Mouse (Mus musculus): ENCODE measurements around the gene Tbc1d2. TPM values are rescaled to one million over a fixed set of nuclear protein-coding genes. Genes with fewer than 3 reads are reported as not detected.
"Not testable (repeated sequence)": the region's sequence is repeated elsewhere in the genome, so short reads cannot be mapped to it uniquely, and the experiment has no call there.

Gene Tbc1d2
- polyA plus RNA-seq, 1 experiment: 6.1 TPM

GRCm38 (mm10) chr4:46602704-46603103, 47.3 kb downstream of the Tbc1d2 start:
- Histone ChIP-seq H3K4me3 (ENCODE audit: insufficient read depth, low read depth, low read length) (no peak overlapping the region), H3K27me3 (replicated peaks; ENCODE audit: control insufficient read depth, insufficient read depth, low read length) (0 out of 2 replicates have a peak, but pooled peaks cover 1% of the 10 kb centered on the region)

GRCm38 (mm10) chr4:46601844-46602423, 48.1 kb downstream of the Tbc1d2 start, which contains the start of gene Coro2a:
Gene Coro2a (minus strand): TSS chr4:46602202.
- WGBS: under 1% methylated on average over 39 of the region's 66 CpGs
- TF ChIP-seq POLR2A (IDR thresholded peaks at IDR 0.05; ENCODE audit: low read depth, low read length) (no peak), CTCF (conservative IDR thresholded peaks at IDR 0.05; ENCODE audit: insufficient read depth, insufficient read length, low read depth, low read length) (peak; percentile 81)
- DNase-seq: peak; percentile 62
- no peaks in the 10 kb centered on the region for H3K4me1 ChIP-seq (ENCODE audit: control insufficient read depth, insufficient read depth, low read length)
- 0 out of 2 replicates have a peak, but pooled peaks cover 1% of the 10 kb centered on the region for H3K27me3 ChIP-seq (replicated peaks; ENCODE audit: control insufficient read depth, insufficient read depth, low read length)
- peak within 1 kb of the TSS; percentile 60 for H3K4me3 ChIP-seq (ENCODE audit: insufficient read depth, low read depth, low read length)
- no peak within 1 kb of the TSS for H3K27ac ChIP-seq (ENCODE audit: insufficient read depth, low read depth, low read length)
- no peaks in the 10 kb centered on the region for H3K36me3 ChIP-seq (ENCODE audit: control insufficient read depth, insufficient read depth, low read length)

More at GRCm38 (mm10) chr4:46602704-46603103, 47.3 kb downstream of the Tbc1d2 start:
- WGBS: 45% methylated on average over 7 of the region's 7 CpGs
- Histone ChIP-seq H3K36me3 (ENCODE audit: control insufficient read depth, insufficient read depth, low read length) (no peaks in the 10 kb centered on the region), H3K27ac (ENCODE audit: insufficient read depth, low read depth, low read length) (no peak overlapping the region), H3K4me1 (ENCODE audit: control insufficient read depth, insufficient read depth, low read length) (no peaks in the 10 kb centered on the region)
- TF ChIP-seq POLR2A (IDR thresholded peaks at IDR 0.05; ENCODE audit: low read depth, low read length) (no peak), CTCF (conservative IDR thresholded peaks at IDR 0.05; ENCODE audit: insufficient read depth, insufficient read length, low read depth, low read length) (no peak)
- no peak for DNase-seq

- no peaks in the 10 kb centered on the region for H3K36me3 ChIP-seq (ENCODE audit: control insufficient read depth, insufficient read depth, low read length)
- H3K4me3 ChIP-seq (ENCODE audit: insufficient read depth, low read depth, low read length): peak overlapping the region; percentile 60
- no peak for TF ChIP-seq CTCF (conservative IDR thresholded peaks at IDR 0.05; ENCODE audit: insufficient read depth, insufficient read length, low read depth, low read length)
- no peak for TF ChIP-seq POLR2A (IDR thresholded peaks at IDR 0.05; ENCODE audit: low read depth, low read length)
- no peak overlapping the region for H3K27ac ChIP-seq (ENCODE audit: insufficient read depth, low read depth, low read length)
- WGBS: 1% methylated on average over 52 of the region's 52 CpGs
- 0 out of 2 replicates have a peak, but pooled peaks cover 1% of the 10 kb centered on the region for H3K27me3 ChIP-seq (replicated peaks; ENCODE audit: control insufficient read depth, insufficient read depth, low read length)
- no peaks in the 10 kb centered on the region for H3K4me1 ChIP-seq (ENCODE audit: control insufficient read depth, insufficient read depth, low read length)
- no peak for DNase-seq
Measured at GRCm38 (mm10) chr4:46601258-46601843, 48.7 kb downstream of the Tbc1d2 start.

- peak overlapping the region; percentile 60 for H3K4me3 ChIP-seq (ENCODE audit: insufficient read depth, low read depth, low read length)
- DNase-seq: no peak
- no peak overlapping the region for H3K27ac ChIP-seq (ENCODE audit: insufficient read depth, low read depth, low read length)
- H3K27me3 ChIP-seq (replicated peaks; ENCODE audit: control insufficient read depth, insufficient read depth, low read length): 0 out of 2 replicates have a peak, but pooled peaks cover 1% of the 10 kb centered on the region
- TF ChIP-seq CTCF (conservative IDR thresholded peaks at IDR 0.05; ENCODE audit: insufficient read depth, insufficient read length, low read depth, low read length): no peak
- no peak for TF ChIP-seq POLR2A (IDR thresholded peaks at IDR 0.05; ENCODE audit: low read depth, low read length)
- no peaks in the 10 kb centered on the region for H3K4me1 ChIP-seq (ENCODE audit: control insufficient read depth, insufficient read depth, low read length)
- no peaks in the 10 kb centered on the region for H3K36me3 ChIP-seq (ENCODE audit: control insufficient read depth, insufficient read depth, low read length)
- 40% methylated on average over 20 of the region's 20 CpGs for WGBS
Measured at GRCm38 (mm10) chr4:46600473-46601257, 49.3 kb downstream of the Tbc1d2 start.

GRCm38 (mm10) chr4:46599609-46600008, 50.4 kb downstream of the Tbc1d2 start:
- H3K4me1 ChIP-seq (ENCODE audit: control insufficient read depth, insufficient read depth, low read length); H3K27me3 ChIP-seq (replicated peaks; ENCODE audit: control insufficient read depth, insufficient read depth, low read length); H3K36me3 ChIP-seq (ENCODE audit: control insufficient read depth, insufficient read depth, low read length); DNase-seq; H3K4me3 ChIP-seq (ENCODE audit: insufficient read depth, low read depth, low read length); H3K27ac ChIP-seq (ENCODE audit: insufficient read depth, low read depth, low read length): not testable (repeated sequence)
- 78% methylated on average over 12 of the region's 12 CpGs for WGBS

GRCm38 (mm10) chr4:46598981-46599380, 51.0 kb downstream of the Tbc1d2 start:
- TF ChIP-seq CTCF (conservative IDR thresholded peaks at IDR 0.05; ENCODE audit: insufficient read depth, insufficient read length, low read depth, low read length) (no peak), POLR2A (IDR thresholded peaks at IDR 0.05; ENCODE audit: low read depth, low read length) (no peak)
- Histone ChIP-seq H3K4me3 (ENCODE audit: insufficient read depth, low read depth, low read length) (no peak overlapping the region), H3K36me3 (ENCODE audit: control insufficient read depth, insufficient read depth, low read length) (no peaks in the 10 kb centered on the region), H3K27ac (ENCODE audit: insufficient read depth, low read depth, low read length) (no peak overlapping the region), H3K27me3 (replicated peaks; ENCODE audit: control insufficient read depth, insufficient read depth, low read length) (0 out of 2 replicates have a peak, but pooled peaks cover 1% of the 10 kb centered on the region), H3K4me1 (ENCODE audit: control insufficient read depth, insufficient read depth, low read length) (no peaks in the 10 kb centered on the region)
- DNase-seq: no peak
- WGBS: 80% methylated on average over 6 of the region's 6 CpGs

GRCm38 (mm10) chr4:46598111-46598510, 51.9 kb downstream of the Tbc1d2 start:
- TF ChIP-seq CTCF (conservative IDR thresholded peaks at IDR 0.05; ENCODE audit: insufficient read depth, insufficient read length, low read depth, low read length): no peak
- no peak for TF ChIP-seq POLR2A (IDR thresholded peaks at IDR 0.05; ENCODE audit: low read depth, low read length)
- Histone ChIP-seq H3K27me3 (replicated peaks; ENCODE audit: control insufficient read depth, insufficient read depth, low read length) (0 out of 2 replicates have a peak, but pooled peaks cover 1% of the 10 kb centered on the region), H3K4me1 (ENCODE audit: control insufficient read depth, insufficient read depth, low read length) (no peaks in the 10 kb centered on the region), H3K27ac (ENCODE audit: insufficient read depth, low read depth, low read length) (no peak overlapping the region), H3K4me3 (ENCODE audit: insufficient read depth, low read depth, low read length) (no peak overlapping the region), H3K36me3 (ENCODE audit: control insufficient read depth, insufficient read depth, low read length) (no peaks in the 10 kb centered on the region)
- 76% methylated on average over 10 of the region's 10 CpGs for WGBS
- no peak for DNase-seq
